Comparison of ENCODE assay signal across 8 mouse cellular contexts in the genomic region with DNA sequence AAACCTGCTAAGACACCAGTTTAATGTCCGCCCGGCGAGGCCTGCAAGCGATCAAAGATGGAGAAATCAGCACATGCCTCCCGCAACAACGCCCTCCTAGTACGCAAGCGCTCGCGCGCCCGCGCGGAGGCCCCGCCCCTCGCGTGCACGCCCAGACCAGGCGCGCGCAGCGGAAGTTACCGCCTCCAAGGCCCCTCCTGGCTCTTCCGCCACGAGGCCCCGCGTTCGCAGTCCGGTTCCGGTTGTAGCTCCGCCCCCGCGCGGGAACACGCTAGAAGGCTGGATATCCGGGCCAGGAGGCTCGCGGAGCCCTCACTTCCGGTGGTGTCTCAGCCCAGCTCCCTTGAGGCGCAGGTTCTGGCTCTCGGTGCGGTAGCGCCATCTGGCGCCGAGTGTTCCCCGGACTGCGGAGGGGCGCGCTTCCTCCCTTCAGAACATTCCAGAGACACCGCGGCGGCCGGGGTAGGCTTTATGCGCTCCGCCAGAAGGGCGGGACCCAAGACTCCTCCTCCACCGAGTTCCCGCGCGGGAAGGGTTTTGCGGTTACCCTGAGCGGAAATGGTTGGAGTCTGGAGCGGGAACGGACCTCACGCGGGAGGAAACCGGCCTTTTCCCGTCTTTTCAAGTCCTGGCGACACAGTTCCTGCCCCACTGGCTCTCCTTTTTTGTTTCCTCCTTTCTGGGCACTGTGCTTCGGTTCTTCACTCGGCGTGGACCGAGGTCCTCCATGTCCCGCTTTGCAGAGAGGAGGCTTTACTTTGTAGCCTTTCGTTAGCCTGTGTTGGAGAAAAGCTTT. TPM values are rescaled to one million over a fixed set of nuclear protein-coding genes. Genes with fewer than 3 reads are reported as not detected.
DNase-seq lines count a peak whose midpoint lies in the region; ATAC-seq and TF ChIP-seq lines count a peak whose summit lies in the region.

No protein-coding gene starts in this region.

- no peaks in the 10 kb centered on the region for H3K9me3 ChIP-seq in hindbrain, embryonic 14.5 days (ENCODE audit: control insufficient read depth, low read length)

- H3K4me2 ChIP-seq in hindbrain, embryonic 14.5 days (replicated peaks): peak overlapping the region; percentile 70

- in situ Hi-C loops in Patski (cut with MboI; ENCODE audit: low pct_unique_long_range_greater_than_20kb): loop anchor here (10.0 kb wide), 5 partner anchors 124 to 684 kb away; no protein-coding TSS in a partner anchor

- WGBS in hindbrain, embryonic 14.5 days: under 1% methylated on average over 75 of the region's 75 CpGs

- H3K4me3 ChIP-seq in hindbrain, embryonic 14.5 days (replicated peaks; ENCODE audit: low read length): peak overlapping the region; percentile 54

- H3K27ac ChIP-seq in hindbrain, embryonic 14.5 days: peak overlapping the region; percentile 98

- peak; percentile 99 for DNase-seq in Patski (ENCODE audit: low read depth, low spot score)
- DNase-seq in cerebellum, postnatal 14 days: peak; percentile 99
- peak; percentile 100 for DNase-seq in frontal cortex, postnatal 14 days (ENCODE audit: low spot score in 2 of 2)
- DNase-seq in hindbrain, embryonic 14.5 days (ENCODE audit: low spot score): peak; percentile 99
- DNase-seq in layer of hippocampus, postnatal 36 days: peak; percentile 100
- DNase-seq in lung, postnatal 36 days: peak; percentile 100
- peak; percentile 100 for DNase-seq in retina, postnatal 1 day
- DNase-seq in urinary bladder, adult 18-20 months (ENCODE audit: low spot score in 2 of 2): peak; percentile 97 to 99

- CTCF ChIA-PET in Patski (lab: Charles Lee): interaction anchor here (0.7 to 8.9 kb wide), 33 partner anchors 11 to 335 kb away, joined by 3 to 71 read pairs (median 4); partner anchors contain the start of gene Stard13

- peaks cover 11% of the 10 kb centered on the region for H3K4me1 ChIP-seq in hindbrain, embryonic 14.5 days (replicated peaks; ENCODE audit: control insufficient read depth, insufficient read depth, low read length)

- TF ChIP-seq CTCF in Patski (IDR thresholded peaks at IDR 0.05): peak; percentile 100

- H3K9ac ChIP-seq in hindbrain, embryonic 14.5 days: peak overlapping the region; percentile 85

- no peaks in the 10 kb centered on the region for H3K27me3 ChIP-seq in Patski
- H3K27me3 ChIP-seq in hindbrain, embryonic 14.5 days (ENCODE audit: control insufficient read depth, insufficient read depth, low read length): no peaks in the 10 kb centered on the region

- peak; percentile 98 for ATAC-seq in Patski
- ATAC-seq in hindbrain, embryonic 14.5 days (ENCODE audit: low FRiP score): peak; percentile 99

- POLR2A ChIA-PET in Patski (lab: Charles Lee): interaction anchor here (0.6 to 2.2 kb wide), 9 partner anchors 18 to 321 kb away, joined by 3 to 11 read pairs (median 4); no protein-coding TSS in a partner anchor

- no peaks in the 10 kb centered on the region for H3K36me3 ChIP-seq in hindbrain, embryonic 14.5 days (replicated peaks; ENCODE audit: control insufficient read depth, insufficient read depth)

RNA-seq across cellular contexts. Expression of gene Gm42906, which starts 59.4 kb away (rescaled TPM):
- polyA plus RNA-seq in Patski (2021): not detected
- not detected in 2 replicates for polyA plus RNA-seq in hindbrain, embryonic 14.5 days (2014; fragmentation: Nextera tagmentation; extraction: Ambion mirVana)
- not detected for total RNA-seq in layer of hippocampus, postnatal 36 days (2021)

Comparison
In these comparisons a context has a peak if more than half of its experiments do, and no peak if none do; other contexts are left out.
1. Peak in every context shown above with its lines: DNase-seq, ATAC-seq, H3K4me3 ChIP-seq and H3K27ac ChIP-seq.